Mouse (Mus musculus) G1E-ER4 (cell line): ENCODE results near the gene Lin37. TPM values are rescaled to one million over a fixed set of nuclear protein-coding genes. Genes with fewer than 3 reads are reported as not detected.

Experiments
- GATA1 ChIP-seq: IDR thresholded peaks from one replicate; pipeline ENCODE4 v1.8.0; 2012; ENCODE audit warnings: low read length, inconsistent platforms
- polyA plus RNA-seq: library from polyadenylated mRNA; stranded (reverse); fragments of >175 nt; gene quantifications from 2 replicates; pipeline ENCODE4 v1.2.3, GENCODE M21; 2012

The Lin37 gene
- polyA plus RNA-seq = 145 and 158 TPM in 2 replicates

DNA sequence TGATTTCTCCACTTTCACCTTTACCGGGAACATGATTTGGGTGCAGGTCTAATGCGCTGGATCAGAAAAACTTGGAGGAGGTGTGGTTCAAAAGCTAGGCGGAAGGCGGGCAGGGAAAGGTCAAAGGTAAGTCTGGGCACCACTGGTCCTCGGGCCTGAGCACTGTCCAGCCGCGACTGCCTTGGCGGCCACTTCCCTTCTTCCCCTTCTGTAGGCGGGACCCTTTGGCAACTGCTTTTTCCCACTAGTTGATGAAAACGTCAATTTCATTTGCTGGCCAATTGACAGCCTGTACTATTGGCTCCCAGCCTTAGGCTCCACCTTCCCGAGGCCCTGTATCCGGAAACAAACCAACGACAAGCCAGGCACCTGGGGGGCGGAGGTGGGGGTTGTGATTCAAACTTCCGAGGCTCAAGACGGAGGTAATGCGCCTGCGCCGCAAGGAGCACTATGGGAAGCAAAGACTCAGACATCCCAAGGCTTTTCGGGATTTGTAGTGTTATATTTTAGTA, at the start of gene Lin37:
Gene Lin37, minus strand, starts transcription at position 396 of the 512 bp plus-strand sequence.
- no peak for TF ChIP-seq GATA1

GRCm38 (mm10) chr7:30608476-30608875, 48.8 kb upstream of the Lin37 start:
- no peak for TF ChIP-seq GATA1

- no peak for TF ChIP-seq GATA1
These were observed 48.2 kb upstream of the Lin37 start for GRCm38 (mm10) chr7:30607706-30608309.

DNA sequence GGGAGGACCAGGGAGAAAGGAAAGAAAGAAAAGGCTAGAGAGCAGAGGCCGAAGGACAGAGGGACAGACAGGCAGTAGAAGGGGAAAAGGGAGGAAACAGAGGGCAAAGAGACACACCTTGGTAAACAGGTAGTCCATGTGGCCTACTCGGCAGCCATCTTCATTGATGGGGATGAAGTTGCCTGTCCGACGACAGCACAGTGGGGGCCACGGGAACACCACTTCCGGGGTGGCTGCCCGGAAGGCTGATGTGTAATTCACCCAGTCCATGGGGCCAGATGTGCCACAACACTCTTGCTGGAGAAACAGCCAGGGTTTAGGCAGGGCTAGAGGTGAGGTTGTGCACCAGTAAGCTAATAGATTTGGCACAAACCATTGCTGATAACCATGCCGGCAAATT, 45.3 kb upstream of the Lin37 start:
- no peak for TF ChIP-seq GATA1

GRCm38 (mm10) chr7:30604424-30604823, 44.8 kb upstream of the Lin37 start:
- no peak for TF ChIP-seq GATA1

- no peak for TF ChIP-seq GATA1
These were observed 42.9 kb upstream of the Lin37 start for GRCm38 (mm10) chr7:30602583-30602982.

DNA sequence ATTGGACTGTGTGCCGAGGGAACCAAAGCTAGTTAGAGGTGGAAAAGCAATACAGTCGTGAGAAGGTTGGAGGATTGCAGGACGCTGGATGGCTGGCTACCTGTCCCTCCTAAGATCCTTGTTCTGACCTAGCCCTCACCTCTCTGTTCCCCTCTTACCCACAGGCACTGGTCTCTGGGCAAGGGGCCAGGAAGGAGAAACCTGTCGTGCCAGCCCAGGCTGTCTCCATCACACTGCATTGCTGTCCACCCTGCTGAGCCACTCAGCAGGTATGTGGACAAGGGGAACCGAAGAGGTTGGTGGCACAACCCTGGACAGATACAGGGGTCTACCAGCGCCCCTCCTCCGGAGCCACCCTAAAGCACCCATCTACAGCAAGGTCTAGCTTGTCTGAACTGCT, 41.0 kb upstream of the Lin37 start:
- no peak for TF ChIP-seq GATA1

DNA sequence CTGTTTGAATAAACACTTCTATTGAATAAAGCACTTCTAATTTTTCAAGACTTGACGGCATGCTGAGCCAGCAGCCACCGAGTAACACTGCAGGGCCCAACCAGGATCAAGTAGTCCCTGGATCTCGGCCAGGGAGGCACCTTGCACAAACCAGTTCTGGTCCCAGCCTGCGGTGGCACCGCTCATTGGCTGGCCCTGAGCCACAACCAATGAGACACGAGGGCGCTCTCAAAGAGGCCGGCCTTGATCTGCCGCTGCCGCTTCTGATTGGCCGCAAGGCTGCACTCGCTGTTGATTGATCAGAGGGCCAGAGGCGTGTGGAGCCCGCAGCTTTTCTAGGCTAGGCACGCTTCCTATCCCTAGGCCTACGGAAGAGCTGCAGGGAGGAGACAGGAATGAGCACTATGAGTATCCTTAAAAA, 40.3 kb upstream of the Lin37 start:
- TF ChIP-seq GATA1 = no peak

GRCm38 (mm10) chr7:30598786-30599185, 39.1 kb upstream of the Lin37 start, which contains the start of gene Zbtb32:
TSS of gene Zbtb32 (minus strand) at chr7:30598909.
- no peak for TF ChIP-seq GATA1

DNA sequence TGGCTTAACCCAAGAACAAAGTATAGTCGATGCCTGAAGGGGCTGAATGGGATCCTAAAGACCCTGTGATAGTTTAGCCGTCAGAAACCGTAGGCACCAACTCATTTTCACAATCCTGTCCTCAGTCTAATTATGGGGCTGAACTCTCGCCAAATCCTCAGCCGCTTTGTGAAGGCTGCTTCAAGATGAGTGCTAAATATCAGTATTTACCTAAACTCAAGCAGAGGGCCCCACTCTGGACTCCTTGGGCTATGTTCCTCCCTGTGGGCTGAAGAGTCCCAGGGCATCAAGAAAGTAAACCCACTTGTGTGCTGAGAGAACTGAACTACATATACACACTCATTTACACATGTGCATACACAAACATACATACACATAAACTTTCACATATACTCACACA, 37.2 kb upstream of the Lin37 start:
- TF ChIP-seq GATA1 = no peak

GRCm38 (mm10) chr7:30596093-30596492, 36.5 kb upstream of the Lin37 start:
- TF ChIP-seq GATA1 = no peak

- TF ChIP-seq GATA1 = no peak
These were observed 34.9 kb upstream of the Lin37 start for GRCm38 (mm10) chr7:30594510-30595024.

DNA sequence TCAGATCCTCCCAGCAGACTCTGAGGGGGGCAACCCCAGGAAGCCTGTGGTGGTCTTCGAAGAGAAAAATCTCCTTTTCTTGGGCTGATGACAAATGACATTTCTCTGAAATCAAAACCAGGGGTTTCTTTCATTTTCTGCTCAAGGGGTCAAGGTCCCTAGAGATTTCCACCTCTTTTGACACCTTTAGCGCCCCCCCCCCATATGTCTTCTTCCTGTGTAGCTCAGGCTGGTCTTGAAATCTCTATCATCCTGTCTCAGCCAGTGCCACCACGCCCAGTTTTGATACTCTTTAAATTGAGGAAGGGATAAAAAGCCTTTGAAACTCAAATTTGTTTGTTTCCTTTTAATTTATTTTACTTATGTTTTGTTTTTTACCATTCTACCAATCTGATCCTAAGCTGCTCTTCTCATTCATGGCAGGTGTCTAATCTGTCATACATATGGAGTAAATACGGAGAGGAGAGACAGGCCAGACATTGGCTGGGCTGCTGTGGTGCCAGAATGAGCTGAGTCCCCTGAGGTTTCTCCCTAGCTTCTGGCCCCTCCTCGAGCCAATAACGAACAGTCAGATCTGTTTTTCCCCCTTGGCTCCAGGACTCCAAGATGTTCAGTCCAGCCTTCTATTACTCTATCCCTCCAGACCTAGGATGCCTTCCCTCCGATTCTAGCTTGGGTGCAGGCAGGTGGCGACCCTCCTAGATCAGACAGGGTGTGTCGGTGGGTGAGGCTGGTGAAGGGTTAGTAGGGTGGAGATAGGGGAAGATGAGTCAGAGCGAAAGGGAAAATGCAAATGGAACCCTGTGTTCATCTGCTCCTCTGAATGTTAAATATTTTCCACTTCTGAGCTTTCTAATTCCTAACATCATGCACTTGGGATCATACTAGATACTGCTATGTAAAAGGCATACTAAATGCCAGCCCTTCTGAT, 34.2 kb upstream of the Lin37 start:
- no peak for TF ChIP-seq GATA1

DNA sequence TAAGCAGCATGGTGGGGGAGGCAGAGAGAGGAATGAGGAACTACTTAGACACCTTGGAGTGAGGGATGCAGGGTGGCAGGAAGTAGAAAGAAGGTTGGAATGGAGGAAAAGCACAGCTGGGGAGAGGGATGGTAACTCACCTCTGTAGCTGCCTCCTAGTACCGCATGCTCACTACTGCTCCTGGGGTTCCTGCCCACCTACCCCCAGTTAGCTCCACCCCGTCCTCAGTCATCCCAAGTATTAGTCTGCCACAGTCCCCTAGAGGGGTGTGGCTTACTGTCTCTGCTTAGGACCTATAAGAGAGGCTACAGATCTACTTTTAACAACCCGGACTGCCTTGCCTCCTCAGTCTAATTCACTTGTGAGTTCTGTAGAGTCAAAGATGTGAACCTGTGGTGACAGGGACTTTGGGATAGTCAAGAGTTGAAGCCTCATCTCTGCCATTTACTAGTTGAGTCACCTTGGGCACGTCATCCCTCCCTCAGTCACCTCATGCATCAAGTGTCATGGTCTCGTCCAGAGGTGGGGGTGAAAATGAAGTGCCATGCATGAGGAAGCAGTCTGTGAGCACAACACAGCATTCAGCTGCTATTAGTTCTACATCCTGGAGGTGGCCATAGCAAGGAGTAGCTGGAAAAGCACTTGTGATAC, 33.3 kb upstream of the Lin37 start:
- no peak for TF ChIP-seq GATA1

DNA sequence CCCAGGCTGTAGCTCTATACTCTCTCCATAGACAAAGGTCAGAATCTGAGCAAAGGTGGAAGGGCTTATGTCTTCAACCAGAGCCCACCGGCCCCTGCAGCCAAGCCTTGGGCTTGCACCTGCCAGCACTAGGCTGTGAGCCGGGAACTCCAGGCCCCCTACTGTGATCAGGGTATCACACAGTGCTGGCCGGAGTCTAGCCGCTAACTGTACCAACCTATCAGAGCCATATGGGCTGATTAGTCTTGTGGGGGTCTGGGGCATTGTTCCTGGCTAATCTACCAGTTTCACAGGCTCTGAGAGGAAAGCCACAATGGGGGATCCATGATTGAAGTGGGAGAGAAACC, 31.9 kb upstream of the Lin37 start:
- no peak for TF ChIP-seq GATA1

DNA sequence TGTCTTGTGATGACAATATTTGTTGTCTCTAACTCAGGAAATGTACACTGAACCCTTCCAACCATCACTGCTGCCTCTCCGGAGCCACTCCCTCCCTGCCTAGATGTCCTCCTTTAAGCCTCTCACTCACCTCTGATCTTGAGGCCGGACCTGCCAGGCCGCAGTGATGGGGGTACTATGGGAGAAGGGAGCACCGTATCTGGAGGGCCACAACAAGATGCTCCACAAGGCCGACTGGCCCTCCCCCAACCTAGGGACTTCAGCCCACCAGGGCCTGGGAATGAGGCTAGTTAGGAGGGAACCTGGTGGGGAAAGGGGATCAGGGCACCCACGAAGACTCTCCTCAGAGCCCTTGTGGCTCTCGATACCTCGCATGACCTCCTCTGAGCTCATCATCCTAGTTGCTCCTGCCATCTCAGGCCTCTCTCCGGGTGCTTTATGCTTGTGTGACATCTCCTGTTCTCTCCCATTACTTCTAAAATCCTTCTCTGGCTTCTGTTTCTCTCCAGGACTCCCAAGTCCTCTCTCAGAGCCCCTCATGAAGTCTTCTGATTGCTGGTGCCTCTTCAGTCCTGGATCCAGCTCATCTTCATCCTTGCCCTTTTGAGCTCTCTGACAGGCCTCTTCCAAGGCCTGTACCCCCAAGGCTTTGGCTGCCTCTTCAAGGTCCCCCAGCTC, 31.4 kb upstream of the Lin37 start:
- TF ChIP-seq GATA1 = no peak
